Mouse (Mus musculus) thymus, adult 2 months (tissue): ENCODE results near the gene Gpr153.

ENCODE experiments used
- CTCF ChIP-seq: fragments of 200-500 bp; IDR thresholded peaks from 2 replicates; pipeline ENCODE4 v1.5.1; 2012; ENCODE audit warnings: mild to moderate bottlenecking, control low read depth, low read length, moderate library complexity, borderline replicate concordance; ENCODE audit not compliant: control insufficient read depth, poor library complexity, insufficient read depth; ENCODE audit errors: extremely low read depth
- POLR2A ChIP-seq: fragments of 200-500 bp; IDR thresholded peaks from 2 replicates; pipeline ENCODE4 v1.6.1; 2012; ENCODE audit warnings: mild to moderate bottlenecking, low read length, control low read depth, moderate library complexity; ENCODE audit not compliant: control insufficient read depth, poor library complexity, insufficient read depth; ENCODE audit errors: extremely low read depth

DNA sequence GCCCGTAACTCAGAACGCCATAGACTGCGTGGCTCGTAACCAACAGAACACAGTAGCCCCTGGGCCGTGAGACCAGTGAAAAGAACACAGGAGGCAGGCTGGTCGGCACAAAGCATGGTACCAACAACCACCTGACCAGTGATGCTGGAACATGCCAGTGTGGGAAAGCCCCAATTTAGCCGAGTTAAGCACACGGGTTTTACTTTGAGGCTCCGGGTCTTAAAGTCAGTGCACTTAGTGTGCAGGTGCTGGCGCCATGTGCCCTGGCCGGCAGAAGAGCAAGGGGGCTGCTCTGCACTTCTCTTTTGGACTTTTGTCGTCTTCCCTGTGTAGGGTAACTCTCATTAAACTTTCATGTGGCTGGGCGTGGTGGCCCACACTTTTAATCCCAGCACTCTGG is 4.1 kb upstream of the Gpr153 start:
- TF ChIP-seq POLR2A: no peak
- no peak for TF ChIP-seq CTCF
